Mouse (Mus musculus): ENCODE data around the gene Acer1. TPM values are rescaled to one million over a fixed set of nuclear protein-coding genes. Genes with fewer than 3 reads are reported as not detected.

Acer1 gene
- polyA plus RNA-seq, 1 experiment from 2014 or later, result not detected

Other genes starting within 250 kb of the Acer1 start
- 5.8 and 6.3 TPM in 2 replicates for gene Nrtn, start 224.6 kb downstream of the Acer1 start, polyA plus RNA-seq (2014; fragmentation: Nextera tagmentation; extraction: Ambion mirVana)
- 36.6 and 42.3 TPM in 2 replicates for gene Dus3l, start 217.4 kb downstream of the Acer1 start, polyA plus RNA-seq (2014; fragmentation: Nextera tagmentation; extraction: Ambion mirVana)
- gene Prr22, start 211.9 kb downstream of the Acer1 start, polyA plus RNA-seq (2014; fragmentation: Nextera tagmentation; extraction: Ambion mirVana), result 0.77 and 1.1 TPM in 2 replicates
- 3.9 and 4.9 TPM in 2 replicates for gene Rfx2, start 151.1 kb downstream of the Acer1 start, polyA plus RNA-seq (2014; fragmentation: Nextera tagmentation; extraction: Ambion mirVana)
- gene Acsbg2, start 107.7 kb downstream of the Acer1 start, polyA plus RNA-seq (2014; fragmentation: Nextera tagmentation; extraction: Ambion mirVana), result not detected in 2 replicates
- gene 1700061G19Rik, start 106.6 kb downstream of the Acer1 start, polyA plus RNA-seq (2014; fragmentation: Nextera tagmentation; extraction: Ambion mirVana), result 0.25 and 0.41 TPM in 2 replicates
- 31.2 and 36.4 TPM in 2 replicates for gene Mllt1, start 46.7 kb downstream of the Acer1 start, polyA plus RNA-seq (2014; fragmentation: Nextera tagmentation; extraction: Ambion mirVana)
- gene Clpp, start 8.2 kb upstream of the Acer1 start, polyA plus RNA-seq (2014; fragmentation: Nextera tagmentation; extraction: Ambion mirVana), result 142 and 156 TPM in 2 replicates
- gene Alkbh7, start 15.2 kb upstream of the Acer1 start, polyA plus RNA-seq (2014; fragmentation: Nextera tagmentation; extraction: Ambion mirVana), result 37.0 and 39.8 TPM in 2 replicates
- not detected in 2 replicates for gene Pspn, start 17.9 kb upstream of the Acer1 start, polyA plus RNA-seq (2014; fragmentation: Nextera tagmentation; extraction: Ambion mirVana)
- gene Gtf2f1, start 29.2 kb upstream of the Acer1 start, polyA plus RNA-seq (2014; fragmentation: Nextera tagmentation; extraction: Ambion mirVana), result 78.1 and 85.0 TPM in 2 replicates
- not detected in 2 replicates for gene Gm17949, start 29.3 kb upstream of the Acer1 start, polyA plus RNA-seq (2014; fragmentation: Nextera tagmentation; extraction: Ambion mirVana)
- 45.4 and 46.2 TPM in 2 replicates for gene Khsrp, start 49.4 kb upstream of the Acer1 start, polyA plus RNA-seq (2014; fragmentation: Nextera tagmentation; extraction: Ambion mirVana)
- 0.20 TPM in 1 of 2 replicates, not detected in the other for gene Slc25a41, start 59.5 kb upstream of the Acer1 start, polyA plus RNA-seq (2014; fragmentation: Nextera tagmentation; extraction: Ambion mirVana)
- 1.2 and 1.9 TPM in 2 replicates for gene Crb3, start 77.0 kb upstream of the Acer1 start, polyA plus RNA-seq (2014; fragmentation: Nextera tagmentation; extraction: Ambion mirVana)
- gene Slc25a23, start 77.7 kb upstream of the Acer1 start, polyA plus RNA-seq (2014; fragmentation: Nextera tagmentation; extraction: Ambion mirVana), result 16.8 and 18.5 TPM in 2 replicates
- 2.8 and 2.9 TPM in 2 replicates for gene Dennd1c, start 96.4 kb upstream of the Acer1 start, polyA plus RNA-seq (2014; fragmentation: Nextera tagmentation; extraction: Ambion mirVana)
- gene Tubb4a, start 105.7 kb upstream of the Acer1 start, polyA plus RNA-seq (2014; fragmentation: Nextera tagmentation; extraction: Ambion mirVana), result 200 and 229 TPM in 2 replicates
- 6.1 and 6.8 TPM in 2 replicates for gene Tnfsf9, start 123.2 kb upstream of the Acer1 start, polyA plus RNA-seq (2014; fragmentation: Nextera tagmentation; extraction: Ambion mirVana)
- 0.28 TPM in 1 of 2 replicates, not detected in the other for gene Cd70, start 167.7 kb upstream of the Acer1 start, polyA plus RNA-seq (2014; fragmentation: Nextera tagmentation; extraction: Ambion mirVana)
- gene Tnfsf14, start 212.1 kb upstream of the Acer1 start, polyA plus RNA-seq (2014; fragmentation: Nextera tagmentation; extraction: Ambion mirVana), result 0.28 TPM in 1 of 2 replicates, not detected in the other
- 0.49 and 0.66 TPM in 2 replicates for gene C3, start 246.0 kb upstream of the Acer1 start, polyA plus RNA-seq (2014; fragmentation: Nextera tagmentation; extraction: Ambion mirVana)

Measured in neural tube, embryonic 11.5 days (tissue).